Mouse (Mus musculus) forebrain, postnatal 0 days (tissue): ENCODE results near the gene Samd14. TPM values are rescaled to one million over a fixed set of nuclear protein-coding genes. Genes with fewer than 3 reads are reported as not detected.
A peak's percentile ranks its signal among the peaks of the same experiment; 100 is the strongest.
"Not testable (repeated sequence)": the region's sequence is repeated elsewhere in the genome, so short reads cannot be mapped to it uniquely, and the experiment has no call there.

ENCODE experiments used
- ATAC-seq: fragments of 200-750 bp; cut with Nextera tagmentation; 2 replicates; pipeline ENCODE4 v1.8.0; 2017; ENCODE audit warnings: mild to moderate bottlenecking, moderate library complexity
- DNase-seq: peaks from one replicate; pipeline ENCODE4 v3.0.0-alpha.2; 2015
- H3K27ac ChIP-seq: fragments of 300-500 bp; sonication (generic); 2 replicates; pipeline ENCODE4 v1.5.1; 2014; ENCODE audit warnings: low read depth, mild to moderate bottlenecking, antibody characterized with exemption, low read length, moderate library complexity, mixed read lengths
- H3K27me3 ChIP-seq: fragments of 300-500 bp; sonication (generic); 2 replicates; pipeline ENCODE4 v1.6.1; 2014; ENCODE audit warnings: mild to moderate bottlenecking, low read length, mixed read lengths; ENCODE audit not compliant: insufficient read depth
- H3K36me3 ChIP-seq: fragments of 300-500 bp; sonication (generic); 2 replicates; pipeline ENCODE4 v1.6.1; 2014; ENCODE audit warnings: mild to moderate bottlenecking, moderate library complexity; ENCODE audit not compliant: insufficient read depth
- H3K4me1 ChIP-seq: fragments of 300-500 bp; sonication (generic); 2 replicates; pipeline ENCODE4 v1.6.1; 2014; ENCODE audit warnings: antibody characterized with exemption; ENCODE audit not compliant: insufficient read depth
- H3K4me2 ChIP-seq: fragments of 300-500 bp; sonication (generic); 2 replicates; pipeline ENCODE4 v1.6.1; 2014; ENCODE audit warnings: low read depth, mild to moderate bottlenecking, moderate library complexity
- H3K4me3 ChIP-seq: fragments of 300-500 bp; sonication (generic); 2 replicates; pipeline ENCODE4 v1.5.1; 2014; ENCODE audit warnings: low read depth, low read length, mixed read lengths
- H3K9ac ChIP-seq: fragments of 300-500 bp; sonication (generic); 2 replicates; pipeline ENCODE4 v1.6.1; 2014; ENCODE audit warnings: mild to moderate bottlenecking
- H3K9me3 ChIP-seq: fragments of 300-500 bp; sonication (generic); 2 replicates; pipeline ENCODE4 v1.6.1; 2016; ENCODE audit warnings: low read length
- CTCF ChIP-seq: sonication (generic); IDR thresholded peaks from 2 replicates; pipeline ENCODE4 v1.5.1; 2016; ENCODE audit warnings: antibody characterized with exemption, control low read depth, low read depth
- WGBS: fragments of 180-500 bp; shearing (Covaris S2); extraction: QIAGEN DNeasy Blood & Tissue Kit; methylation state at CpG from one replicate; pipeline ENCODE4 v1.1.7; 2014; 5-methylcytosine and 5-hydroxymethylcytosine counted together
- polyA plus RNA-seq: library from polyadenylated mRNA; unstranded; fragments of >200 nt; fragmentation: Nextera tagmentation; extraction: Ambion mirVana; gene quantifications from 2 replicates; pipeline ENCODE4 v1.2.1, GENCODE M21; 2015
- total RNA-seq: library from RNA; depleted of rRNA; stranded (reverse); fragments of >200 nt; gene quantifications from 2 replicates; pipeline ENCODE4 v1.2.3, GENCODE M21; 2014

Gene Samd14
- total and polyA plus RNA-seq, 2 experiments from 2014 or later = 130 to 150 TPM

- H3K27ac ChIP-seq = peak overlapping the region; percentile 80
- H3K27me3 ChIP-seq = no peaks in the 10 kb centered on the region
- H3K4me1 ChIP-seq = peaks cover 24% of the 10 kb centered on the region
- DNase-seq (peak; percentile 80), ATAC-seq (peak; percentile 38)
- H3K4me3 ChIP-seq = peak overlapping the region; percentile 35
- H3K9me3 ChIP-seq = no peaks in the 10 kb centered on the region
- 2% methylated on average over 27 of the region's 27 CpGs for whole genome bisulfite sequencing
- TF ChIP-seq CTCF = peak; percentile 21; the same call in 1 of the 2 replicates
- peak overlapping the region; percentile 44 for H3K9ac ChIP-seq
- H3K36me3 ChIP-seq = peaks cover 42% of the 10 kb centered on the region
- peak overlapping the region; percentile 66 for H3K4me2 ChIP-seq
These were observed 3.0 kb upstream of the Samd14 start for GRCm38 (mm10) chr11:95006525-95007219.

- no peak for DNase-seq
- H3K27me3 ChIP-seq = no peaks in the 10 kb centered on the region
- 0 out of 2 replicates have a peak overlapping the region, but pooled peaks have one; percentile 80 for H3K27ac ChIP-seq
- H3K4me1 ChIP-seq = peaks cover 32% of the 10 kb centered on the region
- no peak overlapping the region for H3K4me3 ChIP-seq
- no peak for TF ChIP-seq CTCF
- peak overlapping the region; percentile 66; the same call in 1 of the 2 replicates for H3K4me2 ChIP-seq
- no peak for ATAC-seq
- peaks cover 34% of the 10 kb centered on the region for H3K36me3 ChIP-seq
- no peak overlapping the region for H3K9ac ChIP-seq
- 83% methylated on average over 3 of the region's 3 CpGs for WGBS
- H3K9me3 ChIP-seq = no peaks in the 10 kb centered on the region
These were observed 2.3 kb upstream of the Samd14 start for GRCm38 (mm10) chr11:95007418-95007817.

DNA sequence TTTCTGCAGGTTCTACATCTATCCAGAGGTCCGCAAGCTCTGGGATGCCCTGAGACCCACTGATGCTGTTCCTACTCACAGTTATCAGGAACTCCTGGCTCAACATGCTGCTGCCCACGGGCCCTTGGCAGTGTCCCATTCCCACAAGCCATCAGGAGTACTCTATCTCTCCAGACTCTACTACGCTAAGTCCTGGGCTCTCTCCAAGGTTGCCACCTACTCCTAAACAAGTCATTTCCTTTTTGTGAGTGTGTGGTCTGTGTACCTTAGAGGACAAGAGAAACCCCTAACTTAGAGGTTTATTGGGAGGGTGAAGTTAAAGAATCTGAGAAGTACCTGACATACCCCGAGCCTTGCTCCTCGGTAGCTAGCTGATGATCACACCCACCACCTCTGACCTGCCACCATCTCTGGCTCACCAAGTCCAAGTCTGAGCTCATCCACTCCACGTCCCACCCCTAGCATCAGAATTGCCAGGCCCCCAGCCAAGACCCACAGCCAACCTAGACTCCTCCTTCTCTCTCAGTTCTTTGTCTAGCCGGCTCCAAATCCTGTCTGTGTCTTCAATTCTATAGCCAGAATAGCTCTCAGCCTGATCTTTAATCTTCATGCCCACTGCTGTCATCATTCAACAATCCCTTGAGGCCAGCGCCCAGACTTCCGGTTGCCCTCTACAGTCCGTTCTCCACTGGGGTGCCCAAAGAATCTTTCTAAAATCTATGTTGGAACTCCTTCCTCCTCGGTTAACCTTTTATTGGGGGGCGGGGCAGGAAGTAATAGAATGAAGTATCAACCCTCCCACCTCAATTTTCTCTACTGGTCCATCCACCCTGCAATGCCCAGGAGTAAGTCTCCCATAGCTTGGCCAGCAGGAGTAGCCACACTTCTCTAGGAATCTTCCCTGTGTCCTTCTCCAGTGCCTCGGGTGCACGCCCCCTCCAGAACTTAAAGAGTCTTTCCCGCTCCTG is 734 bp upstream of the Samd14 start:
- peak overlapping the region; percentile 90 for H3K4me3 ChIP-seq
- H3K27ac ChIP-seq = peak overlapping the region; percentile 97
- 26% methylated on average over 15 of the region's 15 CpGs for WGBS
- no peak for TF ChIP-seq CTCF
- peak overlapping the region; percentile 71 for H3K4me2 ChIP-seq
- H3K9me3 ChIP-seq = no peaks in the 10 kb centered on the region
- peak; percentile 73 for DNase-seq
- peak overlapping the region; percentile 98 for H3K9ac ChIP-seq
- peaks cover 38% of the 10 kb centered on the region for H3K4me1 ChIP-seq
- no peaks in the 10 kb centered on the region for H3K27me3 ChIP-seq
- peaks cover 19% of the 10 kb centered on the region for H3K36me3 ChIP-seq
- ATAC-seq = peak; percentile 13

DNA sequence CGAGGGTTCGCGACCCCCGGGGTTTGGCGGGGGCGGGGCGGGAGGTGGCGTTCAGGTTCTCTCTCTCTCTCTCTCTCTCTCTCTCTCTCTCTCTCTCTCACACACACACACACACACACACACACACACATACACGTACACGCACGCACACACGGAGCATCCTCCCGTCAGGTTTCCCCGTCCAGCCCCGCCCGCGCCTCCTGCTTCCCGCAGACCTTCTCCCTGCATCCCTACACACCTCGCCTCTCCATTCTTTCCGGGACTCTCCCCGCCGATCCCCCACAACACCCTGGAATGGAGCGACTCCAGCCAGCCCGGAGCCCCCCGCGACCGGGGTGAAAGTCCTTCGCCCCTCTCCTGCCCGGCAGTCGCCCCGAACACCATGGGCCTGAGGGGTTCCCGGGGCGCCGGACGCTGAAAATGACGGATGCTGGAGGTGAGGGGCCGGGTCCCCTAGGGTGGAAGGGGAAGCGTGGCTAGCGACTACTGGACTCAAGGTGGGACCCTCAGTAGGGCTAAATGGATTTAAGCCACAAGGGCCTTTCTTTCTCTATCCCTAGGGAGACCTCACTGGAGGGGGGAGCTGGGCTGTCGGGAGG is 561 bp downstream of the Samd14 start:
- Histone ChIP-seq H3K9ac (peak overlapping the region; percentile 98), H3K27ac (peak overlapping the region; percentile 97), H3K27me3 (no peaks in the 10 kb centered on the region), H3K4me3 (peak overlapping the region; percentile 90), H3K4me1 (peaks cover 38% of the 10 kb centered on the region), H3K36me3 (peaks cover 18% of the 10 kb centered on the region), H3K9me3 (no peaks in the 10 kb centered on the region), H3K4me2 (peak overlapping the region; percentile 71)
- 4% methylated on average over 36 of the region's 40 CpGs for WGBS
- peak; percentile 64 for ATAC-seq
- no peak for TF ChIP-seq CTCF
- peak; percentile 72 for DNase-seq

- H3K27me3 ChIP-seq, ATAC-seq, H3K27ac ChIP-seq, H3K9me3 ChIP-seq, DNase-seq: not testable (repeated sequence)
- Histone ChIP-seq H3K4me3 (peak overlapping the region; percentile 90), H3K36me3 (peaks cover 14% of the 10 kb centered on the region), H3K4me1 (peaks cover 38% of the 10 kb centered on the region), H3K4me2 (peak overlapping the region; percentile 71), H3K9ac (peak overlapping the region; percentile 98)
- 0% methylated on average over 4 of the region's 4 CpGs for WGBS
These were observed 1.2 kb downstream of the Samd14 start for GRCm38 (mm10) chr11:95010841-95011403.

DNA sequence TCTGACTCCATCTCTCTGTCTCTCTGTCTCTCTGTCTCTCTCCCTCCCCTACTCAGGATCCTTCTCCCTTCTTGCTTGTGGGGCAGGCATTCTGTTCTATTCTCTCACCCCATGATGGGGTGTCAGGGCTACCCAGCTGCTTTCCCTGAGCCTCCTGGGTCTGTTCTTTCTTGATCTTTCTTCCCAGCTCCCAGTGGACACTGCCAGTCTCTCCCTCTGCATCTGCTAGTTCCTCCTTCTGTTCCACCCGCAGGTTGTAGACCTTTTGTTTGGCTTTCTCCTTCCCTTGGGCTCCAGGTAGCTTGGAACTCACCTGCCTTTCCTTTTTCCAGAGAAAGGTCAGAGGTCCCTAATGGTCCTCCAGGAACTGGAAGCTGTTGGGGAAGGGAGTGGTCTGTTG is 1.7 kb downstream of the Samd14 start:
- DNase-seq = no peak
- Histone ChIP-seq H3K4me3 (peak overlapping the region; percentile 90), H3K27ac (peak overlapping the region; percentile 9; the same call in 1 of the 2 replicates), H3K4me1 (peaks cover 33% of the 10 kb centered on the region), H3K9ac (peak overlapping the region; percentile 98), H3K4me2 (peak overlapping the region; percentile 71), H3K9me3 (no peaks in the 10 kb centered on the region), H3K27me3 (no peaks in the 10 kb centered on the region), H3K36me3 (peaks cover 14% of the 10 kb centered on the region)
- ATAC-seq = no peak
- TF ChIP-seq CTCF = no peak
- 27% methylated on average over 1 of the region's 1 CpGs for WGBS
